Mouse (Mus musculus) kidney, postnatal 0 days (tissue): Measurements from ENCODE around the gene Oas1h. TPM values are rescaled to one million over a fixed set of nuclear protein-coding genes. Genes with fewer than 3 reads are reported as not detected.

Source experiments
- ATAC-seq: fragments of 200-750 bp; cut with Nextera tagmentation; replicated peaks from 2 replicates; pipeline ENCODE4 v1.8.0; 2017; ENCODE audit warnings: low read depth, moderate number of reproducible peaks, moderate TSS enrichment, moderate library complexity; ENCODE audit not compliant: low FRiP score
- DNase-seq: peaks from one replicate; pipeline ENCODE4 v3.0.0-alpha.2; 2016; ENCODE audit warnings: low spot score
- H3K27ac ChIP-seq: fragments of 300-500 bp; sonication (generic); 2 replicates; pipeline ENCODE4 v1.5.1; 2014; ENCODE audit warnings: mild to moderate bottlenecking
- H3K27me3 ChIP-seq: fragments of 300-500 bp; sonication (generic); 2 replicates; pipeline ENCODE4 v1.6.1; 2014; ENCODE audit warnings: low read length, mixed read lengths; ENCODE audit not compliant: insufficient read depth
- H3K36me3 ChIP-seq: fragments of 300-500 bp; sonication (generic); 2 replicates; pipeline ENCODE4 v1.6.1; 2014; ENCODE audit warnings: low read length, mixed read lengths; ENCODE audit not compliant: insufficient read depth
- H3K4me1 ChIP-seq: fragments of 300-500 bp; sonication (generic); replicated peaks from 2 replicates; pipeline ENCODE4 v1.6.1; 2014; ENCODE audit warnings: antibody characterized with exemption, low read length, mixed read lengths; ENCODE audit not compliant: insufficient read depth
- H3K4me2 ChIP-seq: fragments of 300-500 bp; sonication (generic); 2 replicates; pipeline ENCODE4 v1.6.1; 2014; ENCODE audit warnings: mild to moderate bottlenecking, low read length, moderate library complexity, mixed read lengths
- H3K4me3 ChIP-seq: fragments of 300-500 bp; sonication (generic); replicated peaks from 2 replicates; pipeline ENCODE4 v1.5.1; 2014; ENCODE audit warnings: low read depth, low read length
- H3K9ac ChIP-seq: fragments of 300-500 bp; sonication (generic); 2 replicates; pipeline ENCODE4 v1.6.1; 2014; ENCODE audit warnings: low read depth, low read length
- H3K9me3 ChIP-seq: fragments of 300-500 bp; sonication (generic); replicated peaks from 2 replicates; pipeline ENCODE4 v1.6.1; 2016; ENCODE audit warnings: low read length, inconsistent platforms, mixed read lengths
- CTCF ChIP-seq: IDR thresholded peaks from 2 replicates; pipeline ENCODE4 v1.5.1; 2016; ENCODE audit warnings: antibody characterized with exemption, low read depth, mild to moderate bottlenecking, moderate library complexity
- WGBS: fragments of 180-500 bp; shearing (Covaris S2); extraction: QIAGEN DNeasy Blood & Tissue Kit; methylation state at CpG from one replicate; pipeline ENCODE4 v1.1.7; 2014; 5-methylcytosine and 5-hydroxymethylcytosine counted together
- polyA plus RNA-seq: library from polyadenylated mRNA; unstranded; fragments of >200 nt; fragmentation: Nextera tagmentation; extraction: Ambion mirVana; gene quantifications from 2 replicates; pipeline ENCODE4 v1.2.1, GENCODE M21; 2015

Oas1h gene
- polyA plus RNA-seq, 1 experiment from 2014 or later: 0.07 TPM

- no peaks in the 10 kb centered on the region for H3K4me1 ChIP-seq
- TF ChIP-seq CTCF: no peak
- H3K4me2 ChIP-seq: no peak overlapping the region
- no peaks in the 10 kb centered on the region for H3K9me3 ChIP-seq
- ATAC-seq (no peak), DNase-seq (no peak)
- H3K36me3 ChIP-seq: no peaks in the 10 kb centered on the region
- no peak overlapping the region for H3K27ac ChIP-seq
- WGBS: 9% methylated on average over 17 of the region's 17 CpGs
- H3K4me3 ChIP-seq: no peak overlapping the region
- H3K9ac ChIP-seq: no peak overlapping the region
- H3K27me3 ChIP-seq: no peaks in the 10 kb centered on the region
Measured at GRCm38 (mm10) chr5:120833335-120834280, 27.6 kb upstream of the Oas1h start.

- H3K4me1 ChIP-seq: no peaks in the 10 kb centered on the region
- H3K27me3 ChIP-seq: no peaks in the 10 kb centered on the region
- ATAC-seq (no peak), DNase-seq (peak; percentile 32)
- no peaks in the 10 kb centered on the region for H3K36me3 ChIP-seq
- peak; percentile 80 for TF ChIP-seq CTCF
- H3K9me3 ChIP-seq: no peaks in the 10 kb centered on the region
- H3K4me2 ChIP-seq: no peak overlapping the region
- H3K9ac ChIP-seq: no peak overlapping the region
- H3K4me3 ChIP-seq: no peak overlapping the region
- H3K27ac ChIP-seq: no peak overlapping the region
- WGBS: 12% methylated on average over 8 of the region's 8 CpGs
Measured at GRCm38 (mm10) chr5:120836731-120837585, 24.3 kb upstream of the Oas1h start.

GRCm38 (mm10) chr5:120844713-120845112, 16.5 kb upstream of the Oas1h start:
- no peaks in the 10 kb centered on the region for H3K27me3 ChIP-seq
- no peak overlapping the region for H3K9ac ChIP-seq
- no peak overlapping the region for H3K4me3 ChIP-seq
- ATAC-seq: no peak
- WGBS: 75% methylated on average over 3 of the region's 3 CpGs
- TF ChIP-seq CTCF: no peak
- no peak for DNase-seq
- H3K36me3 ChIP-seq: no peaks in the 10 kb centered on the region
- no peak overlapping the region for H3K27ac ChIP-seq
- no peak overlapping the region for H3K4me2 ChIP-seq
- H3K9me3 ChIP-seq: no peaks in the 10 kb centered on the region
- H3K4me1 ChIP-seq: no peaks in the 10 kb centered on the region

GRCm38 (mm10) chr5:120847067-120847466, 14.2 kb upstream of the Oas1h start, which contains the start of gene Oas1f:
TSS of gene Oas1f (plus strand) at chr5:120847367.
- Histone ChIP-seq H3K27ac (no peak within 1 kb of the TSS), H3K36me3 (no peaks in the 10 kb centered on the region), H3K9ac (no peak within 1 kb of the TSS), H3K4me1 (no peaks in the 10 kb centered on the region), H3K9me3 (no peaks in the 10 kb centered on the region), H3K4me2 (no peak within 1 kb of the TSS), H3K27me3 (no peaks in the 10 kb centered on the region), H3K4me3 (no peak within 1 kb of the TSS)
- DNase-seq (no peak), ATAC-seq (no peak)
- TF ChIP-seq CTCF: no peak
- WGBS: 65% methylated on average over 4 of the region's 4 CpGs

- DNase-seq: peak; percentile 20
- Histone ChIP-seq H3K36me3 (no peaks in the 10 kb centered on the region), H3K9ac (no peak overlapping the region), H3K4me3 (no peak overlapping the region), H3K9me3 (0 out of 2 replicates have a peak, but pooled peaks cover 3% of the 10 kb centered on the region), H3K27ac (no peak overlapping the region), H3K4me2 (no peak overlapping the region), H3K27me3 (no peaks in the 10 kb centered on the region), H3K4me1 (no peaks in the 10 kb centered on the region)
- TF ChIP-seq CTCF: peak; percentile 73
- 62% methylated on average over 3 of the region's 3 CpGs for WGBS
- no peak for ATAC-seq
Measured at GRCm38 (mm10) chr5:120849601-120850136, 11.6 kb upstream of the Oas1h start.

- no peak for TF ChIP-seq CTCF
Measured at GRCm38 (mm10) chr5:120859241-120859640, 2.0 kb upstream of the Oas1h start.

More at GRCm38 (mm10) chr5:120859241-120859640, 2.0 kb upstream of the Oas1h start:
- DNase-seq (no peak), ATAC-seq (no peak)
- WGBS: 67% methylated on average over 2 of the region's 2 CpGs
- Histone ChIP-seq H3K4me1 (no peaks in the 10 kb centered on the region), H3K4me2 (no peak overlapping the region), H3K9me3 (0 out of 2 replicates have a peak, but pooled peaks cover under 1% of the 10 kb centered on the region), H3K27me3 (no peaks in the 10 kb centered on the region), H3K36me3 (no peaks in the 10 kb centered on the region), H3K4me3 (no peak overlapping the region), H3K9ac (no peak overlapping the region), H3K27ac (no peak overlapping the region)
